Mouse (Mus musculus): ENCODE data around the gene Iqschfp. TPM values are rescaled to one million over a fixed set of nuclear protein-coding genes. Genes with fewer than 3 reads are reported as not detected.

Gene Iqschfp
- polyA plus RNA-seq, 1 experiment from 2014 or later, result 0.45 TPM

GRCm38 (mm10) chr3:67918098-67918497 is 26.1 kb downstream of the Iqschfp start:
- H3K4me1 ChIP-seq, result no peaks in the 10 kb centered on the region
- no peak overlapping the region for H3K4me3 ChIP-seq
- ATAC-seq (ENCODE audit: low FRiP score), result no peak
- H3K4me2 ChIP-seq (replicated peaks), result no peak overlapping the region
- H3K9me3 ChIP-seq (replicated peaks), result no peaks in the 10 kb centered on the region
- no peaks in the 10 kb centered on the region for H3K27me3 ChIP-seq
- no peak overlapping the region for H3K27ac ChIP-seq
- no peaks in the 10 kb centered on the region for H3K36me3 ChIP-seq
- H3K9ac ChIP-seq, result no peak overlapping the region
- WGBS, result 79% methylated on average over 3 of the region's 3 CpGs

GRCm38 (mm10) chr3:67918634-67919259 is 26.7 kb downstream of the Iqschfp start:
- 71% methylated on average over 8 of the region's 8 CpGs for WGBS
- ATAC-seq (ENCODE audit: low FRiP score), result no peak

GRCm38 (mm10) chr3:67923095-67923494 is 31.1 kb downstream of the Iqschfp start:
- Histone ChIP-seq H3K9me3 (replicated peaks) (no peaks in the 10 kb centered on the region), H3K27ac (no peak overlapping the region), H3K4me2 (replicated peaks) (no peak overlapping the region), H3K9ac (no peak overlapping the region), H3K4me3 (no peak overlapping the region), H3K4me1 (no peaks in the 10 kb centered on the region), H3K27me3 (no peaks in the 10 kb centered on the region), H3K36me3 (no peaks in the 10 kb centered on the region)
- 81% methylated on average over 4 of the region's 4 CpGs for WGBS
- no peak for ATAC-seq (ENCODE audit: low FRiP score)

More at GRCm38 (mm10) chr3:67918634-67919259, 26.7 kb downstream of the Iqschfp start:
- H3K36me3 ChIP-seq, result no peaks in the 10 kb centered on the region
- H3K4me1 ChIP-seq, result no peaks in the 10 kb centered on the region
- H3K4me3 ChIP-seq, result no peak overlapping the region
- no peak overlapping the region for H3K27ac ChIP-seq
- no peak overlapping the region for H3K4me2 ChIP-seq (replicated peaks)
- H3K9ac ChIP-seq, result no peak overlapping the region
- H3K9me3 ChIP-seq (replicated peaks), result no peaks in the 10 kb centered on the region
- no peaks in the 10 kb centered on the region for H3K27me3 ChIP-seq

- H3K27ac ChIP-seq, result no peak overlapping the region
- ATAC-seq (ENCODE audit: low FRiP score), result no peak
- no peaks in the 10 kb centered on the region for H3K27me3 ChIP-seq
- H3K4me2 ChIP-seq (replicated peaks), result no peak overlapping the region
- H3K9ac ChIP-seq, result no peak overlapping the region
- no peaks in the 10 kb centered on the region for H3K36me3 ChIP-seq
- 72% methylated on average over 2 of the region's 2 CpGs for WGBS
- no peak overlapping the region for H3K4me3 ChIP-seq
- H3K9me3 ChIP-seq (replicated peaks), result no peaks in the 10 kb centered on the region
- H3K4me1 ChIP-seq, result no peaks in the 10 kb centered on the region
Measured at GRCm38 (mm10) chr3:67925453-67925852, 33.4 kb downstream of the Iqschfp start.

GRCm38 (mm10) chr3:67930424-67931133 is 38.5 kb downstream of the Iqschfp start:
- ATAC-seq (ENCODE audit: low FRiP score), result peak; percentile 58; the same call in 1 of the 2 replicates
- Histone ChIP-seq H3K36me3 (no peaks in the 10 kb centered on the region), H3K27ac (no peak overlapping the region), H3K27me3 (no peaks in the 10 kb centered on the region), H3K9me3 (replicated peaks) (no peaks in the 10 kb centered on the region), H3K4me2 (replicated peaks) (no peak overlapping the region), H3K4me1 (no peaks in the 10 kb centered on the region), H3K4me3 (no peak overlapping the region), H3K9ac (no peak overlapping the region)
- WGBS, result 77% methylated on average over 10 of the region's 10 CpGs

GRCm38 (mm10) chr3:67931181-67931580 is 39.1 kb downstream of the Iqschfp start:
- Histone ChIP-seq H3K27ac (no peak overlapping the region), H3K9ac (no peak overlapping the region), H3K4me3 (no peak overlapping the region), H3K4me1 (no peaks in the 10 kb centered on the region), H3K27me3 (no peaks in the 10 kb centered on the region), H3K36me3 (no peaks in the 10 kb centered on the region), H3K4me2 (replicated peaks) (no peak overlapping the region), H3K9me3 (replicated peaks) (no peaks in the 10 kb centered on the region)
- WGBS, result 82% methylated on average over 8 of the region's 8 CpGs
- ATAC-seq (ENCODE audit: low FRiP score), result no peak

GRCm38 (mm10) chr3:67931914-67932313 is 39.9 kb downstream of the Iqschfp start:
- 84% methylated on average over 3 of the region's 3 CpGs for WGBS
- ATAC-seq (ENCODE audit: low FRiP score), result no peak

GRCm38 (mm10) chr3:67935829-67936228 is 43.8 kb downstream of the Iqschfp start:
- Histone ChIP-seq H3K9ac (no peak overlapping the region), H3K9me3 (replicated peaks) (no peaks in the 10 kb centered on the region), H3K4me3 (no peak overlapping the region), H3K27me3 (no peaks in the 10 kb centered on the region), H3K4me1 (no peaks in the 10 kb centered on the region), H3K36me3 (no peaks in the 10 kb centered on the region), H3K4me2 (replicated peaks) (no peak overlapping the region), H3K27ac (no peak overlapping the region)
- WGBS, result 90% methylated on average over 3 of the region's 3 CpGs
- ATAC-seq (ENCODE audit: low FRiP score), result no peak

More at GRCm38 (mm10) chr3:67931914-67932313, 39.9 kb downstream of the Iqschfp start:
- H3K27ac ChIP-seq, result no peak overlapping the region
- no peaks in the 10 kb centered on the region for H3K4me1 ChIP-seq
- no peak overlapping the region for H3K4me2 ChIP-seq (replicated peaks)
- H3K9ac ChIP-seq, result no peak overlapping the region
- no peaks in the 10 kb centered on the region for H3K36me3 ChIP-seq
- H3K9me3 ChIP-seq (replicated peaks), result no peaks in the 10 kb centered on the region
- no peaks in the 10 kb centered on the region for H3K27me3 ChIP-seq
- no peak overlapping the region for H3K4me3 ChIP-seq

GRCm38 (mm10) chr3:67947000-67947399 is 55.0 kb downstream of the Iqschfp start:
- no peak for ATAC-seq (ENCODE audit: low FRiP score)
- H3K36me3 ChIP-seq, result no peaks in the 10 kb centered on the region
- no peak overlapping the region for H3K9ac ChIP-seq
- H3K4me1 ChIP-seq, result peaks cover under 1% of the 10 kb centered on the region; the same call in 1 of the 2 replicates
- H3K27ac ChIP-seq, result no peak overlapping the region
- 79% methylated on average over 2 of the region's 2 CpGs for WGBS
- no peaks in the 10 kb centered on the region for H3K27me3 ChIP-seq
- H3K4me3 ChIP-seq, result no peak overlapping the region
- no peaks in the 10 kb centered on the region for H3K9me3 ChIP-seq (replicated peaks)
- no peak overlapping the region for H3K4me2 ChIP-seq (replicated peaks)

GRCm38 (mm10) chr3:67952517-67952940 is 60.5 kb downstream of the Iqschfp start:
- H3K36me3 ChIP-seq, result no peaks in the 10 kb centered on the region
- no peak overlapping the region for H3K4me2 ChIP-seq (replicated peaks)
- WGBS, result 31% methylated on average over 5 of the region's 5 CpGs
- H3K4me1 ChIP-seq, result peaks cover 21% of the 10 kb centered on the region
- H3K27ac ChIP-seq, result peak overlapping the region; percentile 44; the same call in 1 of the 2 replicates
- H3K9me3 ChIP-seq (replicated peaks), result no peaks in the 10 kb centered on the region
- H3K4me3 ChIP-seq, result no peak overlapping the region
- no peaks in the 10 kb centered on the region for H3K27me3 ChIP-seq
- peak; percentile 80 for ATAC-seq (ENCODE audit: low FRiP score)
- no peak overlapping the region for H3K9ac ChIP-seq

- Histone ChIP-seq H3K27me3 (no peaks in the 10 kb centered on the region), H3K27ac (no peak overlapping the region), H3K4me1 (peaks cover 21% of the 10 kb centered on the region), H3K9ac (no peak overlapping the region), H3K36me3 (no peaks in the 10 kb centered on the region), H3K4me2 (replicated peaks) (no peak overlapping the region), H3K4me3 (no peak overlapping the region), H3K9me3 (replicated peaks) (no peaks in the 10 kb centered on the region)
- ATAC-seq (ENCODE audit: low FRiP score), result peak; percentile 64; the same call in 1 of the 2 replicates
- 14% methylated on average over 5 of the region's 5 CpGs for WGBS
Measured at GRCm38 (mm10) chr3:67954459-67955065, 62.5 kb downstream of the Iqschfp start.

- Histone ChIP-seq H3K4me2 (replicated peaks) (no peak overlapping the region), H3K27ac (no peak overlapping the region; the same call in 1 of the 2 replicates)
Measured at GRCm38 (mm10) chr3:67959672-67960071, 67.6 kb downstream of the Iqschfp start.

More at GRCm38 (mm10) chr3:67959672-67960071, 67.6 kb downstream of the Iqschfp start:
- H3K4me1 ChIP-seq, result peaks cover 9% of the 10 kb centered on the region; the same call in 1 of the 2 replicates
- H3K9ac ChIP-seq, result no peak overlapping the region
- H3K4me3 ChIP-seq, result no peak overlapping the region
- no peaks in the 10 kb centered on the region for H3K27me3 ChIP-seq
- peak; percentile 78 for ATAC-seq (ENCODE audit: low FRiP score)
- no peaks in the 10 kb centered on the region for H3K36me3 ChIP-seq
- 45% methylated on average over 7 of the region's 7 CpGs for WGBS
- no peaks in the 10 kb centered on the region for H3K9me3 ChIP-seq (replicated peaks)

Data from hindbrain, embryonic 12.5 days (tissue).